Mouse (Mus musculus): ENCODE results near the gene Mthfsl. TPM values are rescaled to one million over a fixed set of nuclear protein-coding genes. Genes with fewer than 3 reads are reported as not detected.
"Not testable (repeated sequence)": the region's sequence is repeated elsewhere in the genome, so short reads cannot be mapped to it uniquely, and the experiment has no call there.

Mthfsl gene
- total RNA-seq, 2 experiments from 2014 or later, result 9.3 to 11.0 TPM

DNA sequence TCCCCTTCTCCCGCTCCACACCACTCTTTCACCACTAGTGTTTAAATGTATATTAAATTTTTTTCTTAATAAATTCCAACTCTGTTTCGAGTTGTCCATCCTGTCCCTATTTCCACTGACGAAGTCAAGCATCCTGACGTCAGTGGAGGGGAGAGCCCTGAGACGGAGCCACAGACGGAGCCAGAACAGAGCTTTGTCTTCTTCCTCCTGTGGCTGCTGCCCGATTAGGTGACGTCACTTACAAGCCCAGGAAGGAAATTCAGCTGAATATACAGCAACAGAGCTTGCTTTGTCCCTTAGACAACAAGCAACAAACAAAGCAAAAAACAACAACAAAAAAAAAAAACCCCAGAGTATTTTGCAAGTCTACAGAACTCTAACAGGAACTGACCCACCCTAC, 14.9 kb downstream of the Mthfsl start:
- DNase-seq; intact Hi-C loops (cut with DNase I): not testable (repeated sequence)

- intact Hi-C loops (cut with DNase I); DNase-seq: not testable (repeated sequence)
Measured at GRCm38 (mm10) chr9:88698746-88699145, 21.4 kb downstream of the Mthfsl start.

GRCm38 (mm10) chr9:88691307-88691706, 28.8 kb downstream of the Mthfsl start:
- intact Hi-C loops (cut with DNase I); DNase-seq: not testable (repeated sequence)

DNA sequence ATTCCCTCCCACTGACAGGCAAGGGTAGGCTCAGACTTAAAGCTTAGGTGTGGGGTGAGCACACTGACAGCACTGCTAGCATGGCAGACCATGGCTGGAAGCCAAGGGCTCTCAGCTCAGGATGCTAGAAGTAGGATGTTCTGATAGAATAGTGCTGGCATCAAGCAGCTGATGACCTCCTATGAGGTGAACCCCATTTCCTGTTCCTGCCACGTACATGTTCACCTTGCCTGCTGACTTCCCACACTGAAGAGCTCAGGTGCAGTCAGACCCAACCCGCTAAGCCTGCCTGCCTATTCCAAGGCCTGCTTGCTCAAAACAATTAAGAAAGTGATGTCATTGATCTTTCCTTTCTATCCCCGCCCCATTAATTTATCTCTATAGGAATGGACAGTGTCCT, 30.6 kb downstream of the Mthfsl start:
- intact Hi-C loops (cut with DNase I); DNase-seq: not testable (repeated sequence)

DNA sequence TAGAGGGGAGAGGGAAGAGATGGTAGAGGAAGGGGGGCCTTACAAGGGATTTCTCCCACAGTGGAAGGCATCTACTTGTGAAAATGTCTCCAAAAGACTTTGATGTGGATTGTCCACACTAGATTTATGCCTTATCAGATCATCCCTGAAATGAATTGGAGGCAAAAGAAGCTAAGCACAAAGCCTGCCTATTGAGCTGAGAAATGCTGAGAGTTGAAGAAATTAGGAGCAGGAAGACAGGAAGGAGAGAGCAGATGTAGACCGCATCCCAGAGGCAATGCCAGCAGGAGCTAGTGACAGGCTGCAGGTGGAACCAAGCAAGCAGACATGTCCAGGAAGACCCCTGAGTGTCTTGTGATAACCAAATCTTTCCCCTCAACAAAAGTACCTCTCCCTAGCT, 33.4 kb downstream of the Mthfsl start:
- DNase-seq; intact Hi-C loops (cut with DNase I): not testable (repeated sequence)

GRCm38 (mm10) chr9:88658341-88658740, 61.8 kb downstream of the Mthfsl start:
- DNase-seq; intact Hi-C loops (cut with DNase I): not testable (repeated sequence)

GRCm38 (mm10) chr9:88650742-88651141, 69.4 kb downstream of the Mthfsl start:
- DNase-seq; intact Hi-C loops (cut with DNase I): not testable (repeated sequence)

Other genes starting within 250 kb of the Mthfsl start
- 10 to 100 TPM; 34.9 to 55.0 TPM for gene Syncrip, start 237.7 kb downstream of the Mthfsl start, total RNA-seq (2021)
- 1 to 10 TPM; 9.4 TPM for gene Zfp949, start 172.3 kb downstream of the Mthfsl start, total RNA-seq (2021)
- gene Trim43a, start 139.4 kb downstream of the Mthfsl start, total RNA-seq (2021), result under 1 TPM; 0.13 to 0.27 TPM
- gene Bcl2a1d, start 11.6 kb upstream of the Mthfsl start, total RNA-seq (2021), result not detected
- gene Trim43c, start 118.9 kb upstream of the Mthfsl start, total RNA-seq (2021), result not detected
- not detected for gene Bcl2a1a, start 236.6 kb upstream of the Mthfsl start, total RNA-seq (2021)

All from gastrocnemius, postnatal 36 days (tissue).